Comparison of ENCODE assay signal across 28 mouse cellular contexts in genomic region chr2:24910481-24910880, GRCm38 (mm10). TPM values are rescaled to one million over a fixed set of nuclear protein-coding genes. Genes with fewer than 3 reads are reported as not detected.
DNase-seq lines count a peak whose midpoint lies in the region; ATAC-seq and TF ChIP-seq lines count a peak whose summit lies in the region.
"Had no signal": no experiment of that assay in that cellular context is flagged by ENCODE, and none has a peak within 500 bp of the region (broad histone marks: within the 10 kb centered on the region; RNA-seq: fewer than 3 reads in every experiment).

No protein-coding gene starts in this region.

- no peaks in the 10 kb centered on the region for H3K36me3 ChIP-seq in spleen, adult 2 months (ENCODE audit: control insufficient read depth, insufficient read depth, low read length)
- no peaks in the 10 kb centered on the region for H3K36me3 ChIP-seq in lung, postnatal 0 days (ENCODE audit: insufficient read depth, low read length)
- H3K36me3 ChIP-seq: embryonic facial prominence, embryonic 15.5 days; heart, embryonic 15.5 days had no signal

- peaks cover 4% of the 10 kb centered on the region; the same call in 1 of the 2 replicates for H3K4me1 ChIP-seq in spleen, adult 2 months (ENCODE audit: control insufficient read depth, insufficient read depth, insufficient read length)
- H3K4me1 ChIP-seq in lung, postnatal 0 days (ENCODE audit: insufficient read depth, low read depth, low read length) = no peaks in the 10 kb centered on the region

- H3K27ac ChIP-seq in spleen, adult 2 months (ENCODE audit: insufficient read depth, low read length) = no peak overlapping the region
- no peak overlapping the region for H3K27ac ChIP-seq in lung, postnatal 0 days (ENCODE audit: low read length)
- H3K27ac ChIP-seq: embryonic facial prominence, embryonic 15.5 days; heart, embryonic 15.5 days; hindbrain, embryonic 15.5 days; kidney, postnatal 0 days; left cerebral cortex, adult 2 months; liver, embryonic 13.5 days; midbrain, embryonic 10.5 days had no signal

- no peak for TF ChIP-seq POLR2A in spleen, adult 2 months (IDR thresholded peaks at IDR 0.05; ENCODE audit: low read depth, low read length)

- H3K27me3 ChIP-seq in spleen, adult 2 months (ENCODE audit: control insufficient read depth, insufficient read depth, low read length) = no peaks in the 10 kb centered on the region
- no peaks in the 10 kb centered on the region for H3K27me3 ChIP-seq in lung, postnatal 0 days (replicated peaks; ENCODE audit: insufficient read depth, low read length)
- H3K27me3 ChIP-seq: embryonic facial prominence, embryonic 15.5 days; heart, embryonic 15.5 days; hindbrain, embryonic 15.5 days; liver, embryonic 13.5 days had no signal

- H3K9me3 ChIP-seq in lung, postnatal 0 days (ENCODE audit: low read length) = no peaks in the 10 kb centered on the region
- H3K9me3 ChIP-seq: embryonic facial prominence, embryonic 15.5 days; heart, embryonic 15.5 days; hindbrain, embryonic 15.5 days; liver, embryonic 13.5 days; midbrain, embryonic 10.5 days had no signal

- WGBS in spleen, adult 2 months = 39% methylated on average over 4 of the region's 4 CpGs
- WGBS in lung, postnatal 0 days = 85% methylated on average over 4 of the region's 4 CpGs

- DNase-seq in spleen, adult 2 months (ENCODE audit: low read depth in 1 of 2, low spot score in 2 of 2) = peak; percentile 37 to 53
- no peak for DNase-seq in spleen, postnatal 14 days (ENCODE audit: low spot score in 2 of 2)
- peak; percentile 66 for DNase-seq in MEL-GATA-1-ER (ENCODE audit: extremely low read depth, low read depth)
- DNase-seq in urinary bladder, postnatal 14 days (ENCODE audit: low spot score) = no peak
- no peak for DNase-seq in lung, postnatal 0 days (ENCODE audit: low spot score)
- no peak for DNase-seq in frontal cortex, postnatal 10 days (ENCODE audit: low spot score in 2 of 2)
- DNase-seq: adrenal gland, adult 2 months; cerebellum, adult 2 months; cerebellum, postnatal 25 days; gastrocnemius, postnatal 25 days; heart, postnatal 36 days; kidney, adult 2 months; layer of hippocampus, adult 9-11 months; liver, embryonic 13.5 days; lung, adult 2 months; lung, postnatal 4 days; right cerebral cortex, adult 18-20 months; right cerebral cortex, postnatal 4 days; thymus, postnatal 14 days had no signal

- TF ChIP-seq EP300 in lung, postnatal 0 days (IDR thresholded peaks at IDR 0.05) = no peak

- no peak overlapping the region for H3K4me3 ChIP-seq in spleen, adult 2 months (ENCODE audit: extremely low read depth, insufficient read depth, insufficient read length)
- no peak overlapping the region for H3K4me3 ChIP-seq in lung, postnatal 0 days (ENCODE audit: low read depth, low read length)
- H3K4me3 ChIP-seq: embryonic facial prominence, embryonic 15.5 days; heart, embryonic 15.5 days; hindbrain, embryonic 15.5 days; left cerebral cortex, adult 2 months; liver, embryonic 13.5 days; midbrain, embryonic 10.5 days had no signal

- TF ChIP-seq CTCF in spleen, adult 2 months (IDR thresholded peaks at IDR 0.05; ENCODE audit: extremely low read depth, insufficient read depth, insufficient read length, insufficient replicate concordance) = no peak
- no peak for TF ChIP-seq CTCF in lung, postnatal 0 days (IDR thresholded peaks at IDR 0.05)

- no peak overlapping the region for H3K9ac ChIP-seq in lung, postnatal 0 days (replicated peaks; ENCODE audit: low read depth)
- H3K9ac ChIP-seq: embryonic facial prominence, embryonic 15.5 days; heart, embryonic 15.5 days; hindbrain, embryonic 15.5 days; liver, embryonic 13.5 days had no signal

- ATAC-seq in megakaryocyte, adult 5-6 weeks (ENCODE audit: poor library complexity, severe bottlenecking) = peak; percentile 63
- no peak for ATAC-seq in lung, postnatal 0 days
- ATAC-seq: forebrain, embryonic 14.5 days; midbrain, embryonic 16.5 days had no signal

- no peak overlapping the region for H3K4me2 ChIP-seq in lung, postnatal 0 days (replicated peaks; ENCODE audit: low read depth, low read length)
- H3K4me2 ChIP-seq: embryonic facial prominence, embryonic 15.5 days; heart, embryonic 15.5 days; hindbrain, embryonic 15.5 days; liver, embryonic 13.5 days had no signal

RNA-seq across cellular contexts. Expression of gene Ehmt1, which starts 8.9 kb away (rescaled TPM):
- polyA plus RNA-seq in spleen, adult 2 months (2012; rRNA removed) = 39.4 and 43.8 TPM in 2 replicates
- 26.2 and 30.7 TPM in 2 replicates for total RNA-seq in megakaryocyte, adult 5-6 weeks (2015)
- total RNA-seq in megakaryocyte, adult 5-6 weeks (2017) = 49.7 and 69.3 TPM in 2 replicates
- polyA plus RNA-seq in lung, postnatal 0 days (2015; fragmentation: Nextera tagmentation; extraction: Ambion mirVana) = 39.1 and 45.0 TPM in 2 replicates

RNA-seq across cellular contexts. Expression of gene Arrdc1, which starts 24.6 kb away (rescaled TPM):
- polyA plus RNA-seq in spleen, adult 2 months (2012; rRNA removed) = 192 and 248 TPM in 2 replicates
- total RNA-seq in megakaryocyte, adult 5-6 weeks (2015) = 47.2 and 53.9 TPM in 2 replicates
- 106 and 108 TPM in 2 replicates for total RNA-seq in megakaryocyte, adult 5-6 weeks (2017)
- 174 and 180 TPM in 2 replicates for polyA plus RNA-seq in lung, postnatal 0 days (2015; fragmentation: Nextera tagmentation; extraction: Ambion mirVana)

RNA-seq across cellular contexts. Expression of gene Zmynd19, which starts 39.1 kb away (rescaled TPM):
- polyA plus RNA-seq in spleen, adult 2 months (2012; rRNA removed) = 3.8 and 4.9 TPM in 2 replicates
- 6.0 and 6.4 TPM in 2 replicates for total RNA-seq in megakaryocyte, adult 5-6 weeks (2015)
- total RNA-seq in megakaryocyte, adult 5-6 weeks (2017) = 17.4 TPM in 2 replicates
- 5.0 and 7.3 TPM in 2 replicates for polyA plus RNA-seq in lung, postnatal 0 days (2015; fragmentation: Nextera tagmentation; extraction: Ambion mirVana)

RNA-seq across cellular contexts. Expression of gene Dph7, which starts 51.7 kb away (rescaled TPM):
- polyA plus RNA-seq in spleen, adult 2 months (2012; rRNA removed) = 16.0 and 18.3 TPM in 2 replicates
- total RNA-seq in megakaryocyte, adult 5-6 weeks (2015) = 6.7 and 9.4 TPM in 2 replicates
- 6.7 and 8.8 TPM in 2 replicates for total RNA-seq in megakaryocyte, adult 5-6 weeks (2017)
- polyA plus RNA-seq in lung, postnatal 0 days (2015; fragmentation: Nextera tagmentation; extraction: Ambion mirVana) = 12.3 and 13.3 TPM in 2 replicates

Comparison
In these comparisons a context has a peak if more than half of its experiments do, and no peak if none do; other contexts are left out.
1. DNase-seq: peak in spleen, adult 2 months (2 of 2) and MEL-GATA-1-ER (single experiment); none in spleen, postnatal 14 days (0 of 2), urinary bladder, postnatal 14 days (single experiment), lung, postnatal 0 days (single experiment) and frontal cortex, postnatal 10 days (0 of 2).